Comparison of ENCODE assay signal across 23 mouse cellular contexts in the genomic region with DNA sequence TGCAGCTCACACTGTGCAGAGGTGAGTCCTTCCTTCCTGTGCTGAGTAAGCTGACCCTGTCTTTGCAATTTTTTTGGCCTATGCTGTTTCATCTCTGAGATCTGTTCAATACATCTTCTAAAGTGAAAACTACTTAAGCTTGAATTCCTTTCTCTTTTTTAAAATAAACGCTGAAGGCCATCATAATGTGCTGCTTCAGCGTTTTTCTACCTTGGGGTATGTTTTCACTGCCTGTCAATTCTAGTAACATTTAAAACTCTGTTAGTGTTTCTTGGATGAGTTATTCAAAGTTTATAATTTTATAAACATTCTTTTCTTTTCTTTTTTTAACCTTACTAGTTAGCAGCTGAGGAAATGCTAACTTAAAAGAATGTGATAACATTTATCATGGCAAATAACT. TPM values are rescaled to one million over a fixed set of nuclear protein-coding genes. Genes with fewer than 3 reads are reported as not detected.
DNase-seq lines count a peak whose midpoint lies in the region; ATAC-seq and TF ChIP-seq lines count a peak whose summit lies in the region.
"Had no signal": no experiment of that assay in that cellular context is flagged by ENCODE, and none has a peak within 500 bp of the region (broad histone marks: within the 10 kb centered on the region; RNA-seq: fewer than 3 reads in every experiment).

No protein-coding gene starts in this region.

- H3K9me3 ChIP-seq in CH12.LX (replicated peaks; ENCODE audit: low read length) (no peaks in the 10 kb centered on the region), ES-E14 (ENCODE audit: control insufficient read depth, insufficient read depth, low read depth, low read length) (no peaks in the 10 kb centered on the region), MEL (replicated peaks; ENCODE audit: insufficient read depth, low read length) (no peaks in the 10 kb centered on the region)
- no peaks in the 10 kb centered on the region for H3K9me3 ChIP-seq in forebrain, embryonic 14.5 days (replicated peaks; ENCODE audit: control insufficient read depth, low read length)
- no peaks in the 10 kb centered on the region for H3K9me3 ChIP-seq in embryonic facial prominence, embryonic 10.5 days
- H3K9me3 ChIP-seq: G1E had no signal

- in situ Hi-C loops in CH12.LX (cut with MboI; ENCODE audit: low pct_ligation_motif_present, low pct_unique_long_range_greater_than_20kb, low sequenced_read_pairs), result loop anchor here (10.0 kb wide), 1 partner anchor 128 kb away; no protein-coding TSS in a partner anchor
- in situ Hi-C loops in ES-E14 (cut with MboI; ENCODE audit: low sequenced_read_pairs in 2 of 2, unreplicated experiment in 2 of 2), result loop anchor here in 1 of 2 experiments (10.0 kb wide), 1 partner anchor 98 kb away; no protein-coding TSS in a partner anchor

- no peak overlapping the region for H3K9ac ChIP-seq in CH12.LX (ENCODE audit: insufficient read depth, low read depth)
- no peak overlapping the region for H3K9ac ChIP-seq in ES-E14 (ENCODE audit: insufficient read depth, low read depth, low read length, poor library complexity, severe bottlenecking)
- H3K9ac ChIP-seq in MEL (ENCODE audit: control insufficient read depth, low read depth, low read length, poor library complexity, severe bottlenecking), result no peak overlapping the region
- H3K9ac ChIP-seq in forebrain, embryonic 14.5 days (ENCODE audit: low read length), result no peak overlapping the region

- no peak overlapping the region for H3K27ac ChIP-seq in CH12.LX (ENCODE audit: insufficient read depth, low read depth)
- no peak overlapping the region for H3K27ac ChIP-seq in ES-E14 (ENCODE audit: insufficient read depth, low read depth, low read length, poor library complexity, severe bottlenecking)
- H3K27ac ChIP-seq in MEL (ENCODE audit: control insufficient read depth, low read depth, low read length), result no peak overlapping the region
- no peak overlapping the region for H3K27ac ChIP-seq in forebrain, embryonic 14.5 days (ENCODE audit: low read depth, low read length)
- H3K27ac ChIP-seq in embryonic facial prominence, embryonic 10.5 days (replicated peaks), result no peak overlapping the region

- H3K4me3 ChIP-seq in CH12.LX (replicated peaks in 1 of 3; ENCODE audit: low read depth in 2 of 3, low read length in 2 of 3, poor library complexity in 1 of 3) (no peak overlapping the region), ES-E14 (ENCODE audit: insufficient read depth in 1 of 2, low read depth in 1 of 2, low read length in 2 of 2, poor library complexity in 1 of 2, severe bottlenecking in 1 of 2) (no peak overlapping the region), MEL (ENCODE audit: control insufficient read depth in 1 of 2, insufficient read depth in 1 of 2, low read depth in 2 of 2, low read length in 2 of 2) (no peak overlapping the region)
- no peak overlapping the region for H3K4me3 ChIP-seq in forebrain, embryonic 14.5 days (ENCODE audit: low read depth, low read length)
- no peak overlapping the region for H3K4me3 ChIP-seq in embryonic facial prominence, embryonic 10.5 days

- H3K4me2 ChIP-seq in CH12.LX (ENCODE audit: insufficient read depth, low read depth, poor library complexity, severe bottlenecking), result no peak overlapping the region
- H3K4me2 ChIP-seq in forebrain, embryonic 14.5 days (ENCODE audit: low read length), result no peak overlapping the region

- ATAC-seq in forebrain, embryonic 14.5 days, result no peak
- ATAC-seq: activated CD4-positive, CD25-positive, alpha-beta regulatory T cell, adult 4 months; CD4-positive, CD25-positive, alpha-beta regulatory T cell, adult 4 months; Patski had no signal

- dilution Hi-C loops in CH12.LX (cut with MboI; ENCODE audit: extremely low pct_ligation_motif_present, extremely low pct_unique_long_range_greater_than_20kb, low sequenced_read_pairs), result no loop called here

- WGBS in forebrain, embryonic 14.5 days, result 92% methylated on average over 2 of the region's 2 CpGs
- WGBS in embryonic facial prominence, embryonic 10.5 days, result 85% methylated on average over 2 of the region's 2 CpGs

- TF ChIP-seq CTCF in CH12.LX (conservative IDR thresholded peaks at IDR 0.05 in 1 of 2, IDR thresholded peaks at IDR 0.05 in 1 of 2; ENCODE audit: low read depth in 2 of 2, low read length in 2 of 2) (no peak), MEL (IDR thresholded peaks at IDR 0.05 in 2 of 3, conservative IDR thresholded peaks at IDR 0.05 in 1 of 3; ENCODE audit: control insufficient read depth in 1 of 3, insufficient read depth in 1 of 3, low read depth in 2 of 3, low read length in 3 of 3, poor library complexity in 1 of 3, severe bottlenecking in 1 of 3) (no peak)

- H3K36me3 ChIP-seq in CH12.LX (replicated peaks in 1 of 2; ENCODE audit: control insufficient read depth in 1 of 2, insufficient read depth in 1 of 2, low read length in 1 of 2), result peaks cover 24 to 46% of the 10 kb centered on the region in 2 experiments
- peaks cover 6% of the 10 kb centered on the region; the same call in 1 of the 2 replicates for H3K36me3 ChIP-seq in ES-E14 (ENCODE audit: control insufficient read depth, insufficient read depth, low read length, poor library complexity, severe bottlenecking)
- H3K36me3 ChIP-seq in MEL (ENCODE audit: control insufficient read depth in 1 of 2, insufficient read depth in 2 of 2, low read length in 2 of 2), result peaks cover 0 to 3% of the 10 kb centered on the region in 2 experiments; a peak in 1 of 4 replicates
- peaks cover 30% of the 10 kb centered on the region for H3K36me3 ChIP-seq in forebrain, embryonic 14.5 days (ENCODE audit: control insufficient read depth, insufficient read depth, low read length)
- H3K36me3 ChIP-seq in embryonic facial prominence, embryonic 10.5 days (replicated peaks), result peaks cover 32% of the 10 kb centered on the region

- TF ChIP-seq EP300 in CH12.LX (IDR thresholded peaks at IDR 0.05; ENCODE audit: low read length) (no peak), MEL (IDR thresholded peaks at IDR 0.05; ENCODE audit: low read depth in 1 of 2, low read length in 2 of 2) (no peak)

- TF ChIP-seq POLR2A in CH12.LX (IDR thresholded peaks at IDR 0.05; ENCODE audit: low read depth, low read length) (no peak), MEL (IDR thresholded peaks at IDR 0.05; ENCODE audit: control insufficient read depth in 1 of 2, insufficient read depth in 1 of 2, low read depth in 1 of 2, low read length in 2 of 2, poor library complexity in 1 of 2) (no peak)

- DNase-seq in CH12.LX (ENCODE audit: extremely low read depth), result no peak
- DNase-seq in ES-E14 (ENCODE audit: low read depth, low spot score), result no peak
- DNase-seq in MEL (ENCODE audit: low read depth, low spot score), result no peak
- no peak for DNase-seq in natural killer cell, adult 2 months (ENCODE audit: low spot score in 2 of 2)
- no peak for DNase-seq in forebrain, embryonic 14.5 days (ENCODE audit: low spot score)
- no peak for DNase-seq in embryonic facial prominence, embryonic 10.5 days (ENCODE audit: low spot score)
- DNase-seq: adrenal gland, adult 2 months; adrenal gland, adult 8-10 months; adrenal gland, postnatal 10 days; adrenal gland, postnatal 14 days; adrenal gland, postnatal 25 days; adrenal gland, postnatal 36 days; B cell, adult 2 months; cerebellum, adult 11 months; cerebellum, adult 11-12 months; cerebellum, adult 18-20 months; cerebellum, adult 2 months; cerebellum, adult 8-10 months; cerebellum, adult 9-10 months had no signal

- H3K4me1 ChIP-seq in CH12.LX (ENCODE audit: control insufficient read depth in 1 of 2, insufficient read depth in 2 of 2), result 0 out of 4 replicates have a peak, but pooled peaks cover 0 to 9% of the 10 kb centered on the region in 2 experiments
- no peaks in the 10 kb centered on the region for H3K4me1 ChIP-seq in ES-E14 (ENCODE audit: control insufficient read depth in 2 of 2, insufficient read depth in 2 of 2, low read length in 2 of 2, poor library complexity in 1 of 2)
- no peaks in the 10 kb centered on the region for H3K4me1 ChIP-seq in MEL (ENCODE audit: control insufficient read depth in 1 of 2, insufficient read depth in 2 of 2, low read length in 2 of 2)
- H3K4me1 ChIP-seq in forebrain, embryonic 14.5 days (ENCODE audit: control insufficient read depth, insufficient read depth, low read length), result no peaks in the 10 kb centered on the region
- no peaks in the 10 kb centered on the region for H3K4me1 ChIP-seq in embryonic facial prominence, embryonic 10.5 days

- H3K79me2 ChIP-seq in CH12.LX (replicated peaks; ENCODE audit: control insufficient read depth, extremely low read depth, insufficient read depth, poor library complexity, severe bottlenecking) (peaks cover 19% of the 10 kb centered on the region), MEL (ENCODE audit: control insufficient read depth, insufficient read depth, low read length, poor library complexity) (peaks cover 20% of the 10 kb centered on the region)

- no peaks in the 10 kb centered on the region for H3K27me3 ChIP-seq in CH12.LX (replicated peaks)
- H3K27me3 ChIP-seq in MEL (ENCODE audit: control insufficient read depth in 1 of 2, insufficient read depth in 2 of 2, low read length in 2 of 2), result no peaks in the 10 kb centered on the region
- H3K27me3 ChIP-seq in forebrain, embryonic 14.5 days (replicated peaks; ENCODE audit: control insufficient read depth, insufficient read depth, low read length), result no peaks in the 10 kb centered on the region
- H3K27me3 ChIP-seq in embryonic facial prominence, embryonic 10.5 days (replicated peaks; ENCODE audit: low read depth, poor library complexity, severe bottlenecking), result no peaks in the 10 kb centered on the region
- H3K27me3 ChIP-seq: Patski had no signal

- TF ChIP-seq RAD21 in CH12.LX (IDR thresholded peaks at IDR 0.05; ENCODE audit: low read depth, low read length), result no peak
- no peak for TF ChIP-seq RAD21 in MEL (IDR thresholded peaks at IDR 0.05; ENCODE audit: low read depth, low read length)

TF ChIP-seq in CH12.LX, 34 proteins besides CTCF, POLR2A, EP300 and RAD21 (continues in another document):
- TF ChIP-seq ZC3H11A (IDR thresholded peaks at IDR 0.05; ENCODE audit: low read depth, low read length), result no peak
- no peak for TF ChIP-seq MXI1 (IDR thresholded peaks at IDR 0.05; ENCODE audit: low read depth, low read length)

TF ChIP-seq in ES-E14, 5 proteins besides CTCF, POLR2A, EP300 and RAD21 (continues in another document):
- TF ChIP-seq MAFK (IDR thresholded peaks at IDR 0.05; ENCODE audit: insufficient read depth, low read depth, low read length), result peak; percentile 78

TF ChIP-seq in MEL, 35 proteins besides CTCF, POLR2A, EP300 and RAD21 (continues in another document):
- peak; percentile 31; the same call in 1 of the 2 replicates for TF ChIP-seq MAFK (IDR thresholded peaks at IDR 0.05; ENCODE audit: borderline replicate concordance, low read depth, low read length)

RNA-seq across cellular contexts. Expression of gene Tbpl1, which starts 18.8 kb away (rescaled TPM):
- total RNA-seq in CH12.LX (2012; rRNA removed), result 34.6 and 37.9 TPM in 2 replicates
- total RNA-seq in CH12.LX (2014; rRNA removed), result 54.6 and 60.3 TPM in 2 replicates
- 46.9 and 47.9 TPM in 2 replicates for polyA plus RNA-seq in CH12.LX (2012; ENCODE audit: insufficient read length, low read depth)
- total RNA-seq in ES-E14 (2012; rRNA removed), result 19.9 and 26.8 TPM in 2 replicates
- total RNA-seq in MEL (2012; rRNA removed), result 36.6 and 47.1 TPM in 2 replicates
- polyA plus RNA-seq in MEL (2012; ENCODE audit: insufficient read depth in 1 of 2, insufficient read length in 2 of 2, low read depth in 1 of 2, low replicate concordance in 2 of 2, missing spikeins in 1 of 2), result 10 to 100 TPM in 1 of 2 experiments, not detected in 1; 41.8 TPM
- 108 and 121 TPM in 2 replicates for polyA plus RNA-seq in forebrain, embryonic 14.5 days (2014; fragmentation: Nextera tagmentation; extraction: Ambion mirVana)
- polyA plus RNA-seq in embryonic facial prominence, embryonic 10.5 days (2016; fragmentation: Nextera tagmentation; extraction: Ambion mirVana), result 89.1 and 91.8 TPM in 2 replicates

Comparison
In these comparisons a context has a peak if more than half of its experiments do, and no peak if none do; other contexts are left out.
1. Of the 35 proteins assayed by ChIP-seq in both MEL and CH12.LX: peak only in MEL: none; only in CH12.LX: none; in both: MAFK; in neither: 34.